ENCODE assay signal across 8 mouse cellular contexts in the genomic region with DNA sequence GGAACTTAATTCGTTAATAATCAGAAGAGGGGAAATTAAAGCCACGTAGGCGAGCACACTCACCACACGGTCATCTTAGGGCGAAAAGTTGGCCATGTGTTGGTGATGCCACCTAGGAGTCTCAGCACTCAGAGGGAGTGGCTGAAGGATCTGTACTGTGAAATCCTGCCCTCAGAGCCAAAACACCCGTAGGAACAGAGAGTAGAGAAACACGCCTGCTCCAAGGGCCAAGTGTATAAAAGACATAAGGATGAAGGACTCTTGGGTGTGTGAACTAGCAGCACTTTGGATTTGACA. TPM values are rescaled to one million over a fixed set of nuclear protein-coding genes. Genes with fewer than 3 reads are reported as not detected.
DNase-seq lines count a peak whose midpoint lies in the region; ATAC-seq lines count a peak whose summit lies in the region.
"Had no signal": no experiment of that assay in that cellular context is flagged by ENCODE, and none has a peak within 500 bp of the region (broad histone marks: within the 10 kb centered on the region; RNA-seq: fewer than 3 reads in every experiment).

No protein-coding gene starts in this region.

- H3K27ac ChIP-seq in lung, embryonic 16.5 days (ENCODE audit: low read length) = no peak overlapping the region
- no peak overlapping the region for H3K27ac ChIP-seq in forebrain, embryonic 16.5 days (ENCODE audit: low read length)
- H3K27ac ChIP-seq in liver, embryonic 12.5 days = no peak overlapping the region

- H3K4me3 ChIP-seq in lung, embryonic 16.5 days (ENCODE audit: low read length) = no peak overlapping the region
- peak overlapping the region; percentile 44 for H3K4me3 ChIP-seq in forebrain, embryonic 16.5 days (replicated peaks; ENCODE audit: low read length)
- H3K4me3 ChIP-seq in liver, embryonic 12.5 days = no peak overlapping the region

- DNase-seq in lung, postnatal 10 days = no peak
- no peak for DNase-seq in right cerebral cortex, postnatal 25 days
- no peak for DNase-seq in urinary bladder, adult 2 months (ENCODE audit: low spot score)
- DNase-seq in kidney, postnatal 4 days = no peak
- DNase-seq: kidney, adult 9 months had no signal

- peaks cover 21% of the 10 kb centered on the region for H3K27me3 ChIP-seq in lung, embryonic 16.5 days (ENCODE audit: control insufficient read depth, insufficient read depth, low read depth, low read length)
- peaks cover 19% of the 10 kb centered on the region; the same call in 1 of the 2 replicates for H3K27me3 ChIP-seq in forebrain, embryonic 16.5 days (replicated peaks; ENCODE audit: control insufficient read depth, insufficient read depth, low read length)
- peaks cover 63% of the 10 kb centered on the region for H3K27me3 ChIP-seq in liver, embryonic 12.5 days (replicated peaks)

- no peaks in the 10 kb centered on the region for H3K36me3 ChIP-seq in lung, embryonic 16.5 days (ENCODE audit: control insufficient read depth, insufficient read depth, low read length)
- no peaks in the 10 kb centered on the region for H3K36me3 ChIP-seq in forebrain, embryonic 16.5 days (ENCODE audit: control insufficient read depth, insufficient read depth)
- H3K36me3 ChIP-seq in liver, embryonic 12.5 days = no peaks in the 10 kb centered on the region

- peak overlapping the region; percentile 53 for H3K4me2 ChIP-seq in lung, embryonic 16.5 days (ENCODE audit: low read depth, low read length)
- H3K4me2 ChIP-seq in forebrain, embryonic 16.5 days (ENCODE audit: low read length) = peak overlapping the region; percentile 74
- H3K4me2 ChIP-seq in liver, embryonic 12.5 days = peak overlapping the region; percentile 59; the same call in 1 of the 2 replicates

- H3K9ac ChIP-seq in lung, embryonic 16.5 days (ENCODE audit: low read length) = no peak overlapping the region
- peak overlapping the region; percentile 55; the same call in 1 of the 2 replicates for H3K9ac ChIP-seq in forebrain, embryonic 16.5 days (replicated peaks; ENCODE audit: low read depth, low read length)
- no peak overlapping the region for H3K9ac ChIP-seq in liver, embryonic 12.5 days

- ATAC-seq in lung, embryonic 16.5 days (ENCODE audit: low read depth) = no peak
- ATAC-seq in forebrain, embryonic 16.5 days = no peak; the same call in 1 of the 2 replicates
- ATAC-seq in liver, embryonic 12.5 days = no peak

- WGBS in lung, embryonic 16.5 days = 20% methylated on average over 7 of the region's 7 CpGs
- 19% methylated on average over 7 of the region's 7 CpGs for WGBS in forebrain, embryonic 16.5 days
- 26% methylated on average over 7 of the region's 7 CpGs for WGBS in liver, embryonic 12.5 days (ENCODE audit: insufficient replicate concordance)

- peaks cover 6% of the 10 kb centered on the region for H3K4me1 ChIP-seq in lung, embryonic 16.5 days (replicated peaks; ENCODE audit: control insufficient read depth, insufficient read depth, low read length)
- peaks cover 10% of the 10 kb centered on the region for H3K4me1 ChIP-seq in forebrain, embryonic 16.5 days (replicated peaks; ENCODE audit: control insufficient read depth, insufficient read depth, low read length)
- no peaks in the 10 kb centered on the region for H3K4me1 ChIP-seq in liver, embryonic 12.5 days

- no peaks in the 10 kb centered on the region for H3K9me3 ChIP-seq in lung, embryonic 16.5 days (ENCODE audit: control insufficient read depth, low read length)
- no peaks in the 10 kb centered on the region for H3K9me3 ChIP-seq in forebrain, embryonic 16.5 days (ENCODE audit: control insufficient read depth, low read length)
- no peaks in the 10 kb centered on the region for H3K9me3 ChIP-seq in liver, embryonic 12.5 days (replicated peaks)

RNA-seq across cellular contexts. Expression of gene Jhy, which starts 0.4 kb away (rescaled TPM):
- polyA plus RNA-seq in lung, embryonic 16.5 days (2015; fragmentation: Nextera tagmentation; extraction: Ambion mirVana) = 0.75 and 1.3 TPM in 2 replicates
- 0.15 and 0.20 TPM in 2 replicates for polyA plus RNA-seq in forebrain, embryonic 16.5 days (2015; fragmentation: Nextera tagmentation; extraction: Ambion mirVana)
- 0.05 TPM in 1 of 2 replicates, not detected in the other for polyA plus RNA-seq in liver, embryonic 12.5 days (2016; fragmentation: Nextera tagmentation; extraction: Ambion mirVana)
- polyA plus RNA-seq in urinary bladder, adult 2 months (2012; rRNA removed) = not detected in 2 replicates

RNA-seq across cellular contexts. Expression of gene Crtam, which starts 40.1 kb away (rescaled TPM):
- not detected in 2 replicates for polyA plus RNA-seq in lung, embryonic 16.5 days (2015; fragmentation: Nextera tagmentation; extraction: Ambion mirVana)
- polyA plus RNA-seq in forebrain, embryonic 16.5 days (2015; fragmentation: Nextera tagmentation; extraction: Ambion mirVana) = 0.17 TPM in 1 of 2 replicates, not detected in the other
- 0.11 TPM in 1 of 2 replicates, not detected in the other for polyA plus RNA-seq in liver, embryonic 12.5 days (2016; fragmentation: Nextera tagmentation; extraction: Ambion mirVana)
- 0.08 and 0.10 TPM in 2 replicates for polyA plus RNA-seq in urinary bladder, adult 2 months (2012; rRNA removed)
